Mouse (Mus musculus) ovary, postnatal 36 days (tissue): Measurements from ENCODE around the gene Tk1.

Source experiments
- DNase-seq: peaks from one replicate; pipeline ENCODE4 v3.0.0; 2022; ENCODE audit warnings: low spot score, mixed read lengths

The Tk1 gene

DNA sequence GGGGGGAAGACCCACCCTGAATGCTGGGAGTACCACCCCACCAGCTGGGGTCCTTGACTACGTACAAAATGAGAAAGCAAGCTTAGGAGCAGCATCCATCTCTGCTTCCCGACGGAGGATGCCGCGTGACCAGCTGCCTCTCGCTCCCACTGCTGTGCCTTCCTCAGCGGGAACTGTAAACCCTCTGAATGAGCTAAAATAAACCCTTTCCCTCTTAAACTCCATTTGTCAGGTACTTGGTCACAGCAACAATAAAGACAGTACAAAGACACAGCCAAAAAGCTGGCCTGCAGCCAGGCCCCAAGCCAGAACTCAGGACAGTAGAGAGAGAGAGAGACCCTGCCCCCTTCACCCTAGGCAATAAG is 56.2 kb downstream of the Tk1 start:
- no peak for DNase-seq

GRCm38 (mm10) chr11:117768725-117769682 is 56.9 kb downstream of the Tk1 start:
- no peak for DNase-seq

- no peak for DNase-seq
Observed at GRCm38 (mm10) chr11:117766275-117766674, 59.6 kb downstream of the Tk1 start.
